Mouse (Mus musculus): Measurements from ENCODE around the gene Efcab12.

GRCm38 (mm10) chr6:115807464-115808195 is 30.6 kb downstream of the Efcab12 start:
- TF ChIP-seq SMC3 (IDR thresholded peaks at IDR 0.05; ENCODE audit: low read depth, low read length) = no peak
- TF ChIP-seq NELFE (IDR thresholded peaks at IDR 0.05; ENCODE audit: low read depth, low read length) = no peak
- TF ChIP-seq MAZ (IDR thresholded peaks at IDR 0.05; ENCODE audit: low read depth, low read length) = no peak
- no peak for TF ChIP-seq HCFC1 (IDR thresholded peaks at IDR 0.05; ENCODE audit: low read depth, low read length)
- no peak for TF ChIP-seq PAX5 (IDR thresholded peaks at IDR 0.05; ENCODE audit: low read length)
- no peak for TF ChIP-seq BHLHE40 (IDR thresholded peaks at IDR 0.05; ENCODE audit: low read depth, low read length)
- no peak for TF ChIP-seq ZNF384 (IDR thresholded peaks at IDR 0.05; ENCODE audit: low read depth, low read length)
- no peak for TF ChIP-seq CTCF (conservative IDR thresholded peaks at IDR 0.05 in 1 of 2, IDR thresholded peaks at IDR 0.05 in 1 of 2; ENCODE audit: low read depth in 2 of 2, low read length in 2 of 2)
- no peak for TF ChIP-seq CHD2 (IDR thresholded peaks at IDR 0.05; ENCODE audit: low read length)
- TF ChIP-seq NRF1 (IDR thresholded peaks at IDR 0.05; ENCODE audit: low read depth, low read length) = no peak
- TF ChIP-seq MAFK (IDR thresholded peaks at IDR 0.05; ENCODE audit: insufficient replicate concordance, low read length) = no peak
- TF ChIP-seq EP300 (IDR thresholded peaks at IDR 0.05; ENCODE audit: low read length) = no peak

Data from CH12.LX (cell line).